ENCODE assay signal across 13 mouse cellular contexts in the genomic region with DNA sequence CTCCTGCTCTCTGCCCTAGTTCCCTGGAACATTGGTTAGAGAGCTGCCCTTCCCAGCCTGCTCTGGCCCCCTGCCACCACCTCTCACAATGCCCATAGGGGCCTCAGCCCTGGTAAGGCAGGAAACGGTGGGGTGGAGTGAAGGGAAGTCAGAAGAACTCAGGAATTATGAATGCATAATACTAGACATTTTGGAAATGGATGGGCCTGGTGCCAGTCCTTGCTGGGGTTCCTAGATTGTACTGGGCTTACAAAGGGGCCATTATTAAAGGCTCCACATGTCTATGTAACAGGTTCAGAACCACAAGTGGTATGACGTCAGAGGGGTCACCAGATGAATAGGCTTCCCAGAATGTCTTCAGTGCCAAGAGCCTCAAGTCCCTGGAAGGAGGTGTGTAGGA. TPM values are rescaled to one million over a fixed set of nuclear protein-coding genes. Genes with fewer than 3 reads are reported as not detected.
DNase-seq lines count a peak whose midpoint lies in the region; ATAC-seq lines count a peak whose summit lies in the region.
"Had no signal": no experiment of that assay in that cellular context is flagged by ENCODE, and none has a peak within 500 bp of the region (broad histone marks: within the 10 kb centered on the region; RNA-seq: fewer than 3 reads in every experiment).

No protein-coding gene starts in this region.

- no peaks in the 10 kb centered on the region for H3K4me1 ChIP-seq in hindbrain, embryonic 13.5 days (replicated peaks)
- no peaks in the 10 kb centered on the region for H3K4me1 ChIP-seq in hindbrain, embryonic 12.5 days
- no peaks in the 10 kb centered on the region for H3K4me1 ChIP-seq in heart, embryonic 15.5 days (replicated peaks)
- no peaks in the 10 kb centered on the region for H3K4me1 ChIP-seq in lung, embryonic 15.5 days
- no peaks in the 10 kb centered on the region for H3K4me1 ChIP-seq in neural tube, embryonic 15.5 days
- H3K4me1 ChIP-seq: forebrain, embryonic 10.5 days had no signal

- no peaks in the 10 kb centered on the region for H3K36me3 ChIP-seq in hindbrain, embryonic 13.5 days
- no peaks in the 10 kb centered on the region for H3K36me3 ChIP-seq in hindbrain, embryonic 12.5 days
- no peaks in the 10 kb centered on the region for H3K36me3 ChIP-seq in heart, embryonic 15.5 days
- no peaks in the 10 kb centered on the region; the same call in 1 of the 2 replicates for H3K36me3 ChIP-seq in lung, embryonic 15.5 days
- H3K36me3 ChIP-seq in neural tube, embryonic 15.5 days, result no peaks in the 10 kb centered on the region
- H3K36me3 ChIP-seq: forebrain, embryonic 10.5 days had no signal

- WGBS in hindbrain, embryonic 13.5 days, result 73% methylated on average over 2 of the region's 2 CpGs
- 62% methylated on average over 2 of the region's 2 CpGs for WGBS in hindbrain, embryonic 12.5 days
- WGBS in heart, embryonic 15.5 days, result 55% methylated on average over 2 of the region's 2 CpGs
- 38% methylated on average over 2 of the region's 2 CpGs for WGBS in lung, embryonic 15.5 days
- WGBS in neural tube, embryonic 15.5 days, result 75% methylated on average over 2 of the region's 2 CpGs

- H3K4me3 ChIP-seq in hindbrain, embryonic 13.5 days, result no peak overlapping the region
- no peak overlapping the region for H3K4me3 ChIP-seq in hindbrain, embryonic 12.5 days
- H3K4me3 ChIP-seq in heart, embryonic 15.5 days, result no peak overlapping the region
- no peak overlapping the region for H3K4me3 ChIP-seq in lung, embryonic 15.5 days
- H3K4me3 ChIP-seq in neural tube, embryonic 15.5 days (replicated peaks), result no peak overlapping the region
- H3K4me3 ChIP-seq: forebrain, embryonic 10.5 days had no signal

- DNase-seq in adrenal gland, adult 2 months, result peak; percentile 27
- no peak for DNase-seq in frontal cortex, postnatal 10 days (ENCODE audit: low spot score in 2 of 2)
- DNase-seq in left cerebral cortex, adult 8-10 months (ENCODE audit: low spot score in 2 of 2), result no peak
- DNase-seq: cerebellum, adult 2 months; thymus, postnatal 4 days had no signal

- ATAC-seq in hindbrain, embryonic 13.5 days (ENCODE audit: low FRiP score), result 0 out of 2 replicates have a peak, but pooled peaks have one; percentile 59
- ATAC-seq in hindbrain, embryonic 12.5 days (ENCODE audit: low FRiP score), result no peak
- ATAC-seq in heart, embryonic 15.5 days (replicated peaks; ENCODE audit: insufficient number of reproducible peaks, insufficient read depth, low FRiP score, low read depth), result peak; percentile 59
- peak; percentile 71 for ATAC-seq in lung, embryonic 15.5 days (ENCODE audit: borderline replicate concordance, extremely low read depth, low FRiP score, low TSS enrichment)
- ATAC-seq in neural tube, embryonic 15.5 days (ENCODE audit: low FRiP score), result no peak

- H3K27me3 ChIP-seq in hindbrain, embryonic 13.5 days, result no peaks in the 10 kb centered on the region
- H3K27me3 ChIP-seq in hindbrain, embryonic 12.5 days, result no peaks in the 10 kb centered on the region
- H3K27me3 ChIP-seq in heart, embryonic 15.5 days, result no peaks in the 10 kb centered on the region
- no peaks in the 10 kb centered on the region for H3K27me3 ChIP-seq in lung, embryonic 15.5 days
- no peaks in the 10 kb centered on the region for H3K27me3 ChIP-seq in neural tube, embryonic 15.5 days (replicated peaks)

- no peak overlapping the region for H3K27ac ChIP-seq in hindbrain, embryonic 13.5 days
- no peak overlapping the region for H3K27ac ChIP-seq in hindbrain, embryonic 12.5 days
- H3K27ac ChIP-seq in heart, embryonic 15.5 days, result no peak overlapping the region
- H3K27ac ChIP-seq in lung, embryonic 15.5 days, result no peak overlapping the region
- H3K27ac ChIP-seq in neural tube, embryonic 15.5 days (replicated peaks), result no peak overlapping the region
- H3K27ac ChIP-seq: forebrain, embryonic 10.5 days had no signal

- H3K9me3 ChIP-seq in hindbrain, embryonic 13.5 days, result no peaks in the 10 kb centered on the region
- H3K9me3 ChIP-seq in hindbrain, embryonic 12.5 days (replicated peaks), result no peaks in the 10 kb centered on the region
- no peaks in the 10 kb centered on the region for H3K9me3 ChIP-seq in heart, embryonic 15.5 days (replicated peaks)
- H3K9me3 ChIP-seq in lung, embryonic 15.5 days, result no peaks in the 10 kb centered on the region
- H3K9me3 ChIP-seq in neural tube, embryonic 15.5 days (replicated peaks), result no peaks in the 10 kb centered on the region
- H3K9me3 ChIP-seq: forebrain, embryonic 10.5 days had no signal

- no peak overlapping the region for H3K4me2 ChIP-seq in hindbrain, embryonic 13.5 days
- H3K4me2 ChIP-seq in hindbrain, embryonic 12.5 days (replicated peaks), result no peak overlapping the region
- no peak overlapping the region for H3K4me2 ChIP-seq in heart, embryonic 15.5 days
- H3K4me2 ChIP-seq in lung, embryonic 15.5 days, result no peak overlapping the region
- no peak overlapping the region for H3K4me2 ChIP-seq in neural tube, embryonic 15.5 days

- H3K9ac ChIP-seq in hindbrain, embryonic 13.5 days, result no peak overlapping the region
- H3K9ac ChIP-seq in hindbrain, embryonic 12.5 days, result no peak overlapping the region
- no peak overlapping the region for H3K9ac ChIP-seq in heart, embryonic 15.5 days
- no peak overlapping the region for H3K9ac ChIP-seq in lung, embryonic 15.5 days
- no peak overlapping the region for H3K9ac ChIP-seq in neural tube, embryonic 15.5 days (replicated peaks)

RNA-seq across cellular contexts. Expression of a gene that starts 11.5 kb away (rescaled TPM):
- 5.6 and 7.6 TPM in 2 replicates for polyA plus RNA-seq in hindbrain, embryonic 13.5 days (2015; fragmentation: Nextera tagmentation; extraction: Ambion mirVana)
- polyA plus RNA-seq in hindbrain, embryonic 12.5 days (2016; fragmentation: Nextera tagmentation; extraction: Ambion mirVana), result 24.4 and 30.6 TPM in 2 replicates
- 10 to 100 TPM; 63.0 to 64.3 TPM for total RNA-seq in adrenal gland, adult 2 months (2021)
- polyA plus RNA-seq in adrenal gland, adult 2 months (2012; rRNA removed), result 29.1 and 29.6 TPM in 2 replicates
- 215 and 348 TPM in 2 replicates for polyA plus RNA-seq in heart, embryonic 15.5 days (2015; fragmentation: Nextera tagmentation; extraction: Ambion mirVana)
- 142 and 153 TPM in 2 replicates for polyA plus RNA-seq in lung, embryonic 15.5 days (2015; fragmentation: Nextera tagmentation; extraction: Ambion mirVana)
- 17.2 and 32.3 TPM in 2 replicates for polyA plus RNA-seq in neural tube, embryonic 15.5 days (2015; fragmentation: Nextera tagmentation; extraction: Ambion mirVana)
- 10 to 100 TPM in 1 of 4 experiments, 1 to 10 TPM in 3; 6.9 to 10.3 (median 7.9) TPM for total RNA-seq in left cerebral cortex, adult 8-10 months (2022)
- total RNA-seq: hematopoietic stem cell, adult 5-6 weeks; megakaryocyte-erythroid progenitor cell, adult 5-6 weeks had no signal

Comparison
In these comparisons a context has a peak if more than half of its experiments do, and no peak if none do; other contexts are left out.
1. ATAC-seq: peak in hindbrain, embryonic 13.5 days (single experiment), heart, embryonic 15.5 days (single experiment) and lung, embryonic 15.5 days (single experiment); none in hindbrain, embryonic 12.5 days (single experiment) and neural tube, embryonic 15.5 days (single experiment).